Mouse (Mus musculus) mouse embryonic stem cell (cell line): Measurements from ENCODE around the gene Aebp2.
"Not testable (repeated sequence)": the region's sequence is repeated elsewhere in the genome, so short reads cannot be mapped to it uniquely, and the experiment has no call there.

Source experiments
- in situ Hi-C, 2 experiments: fragments of 300-500 bp; cut with MboI; formaldehyde crosslinking; loops; 1 replicate in 1 of 2; 3 replicates in 1 of 2; pipeline ENCODE4 v1.14.3; 2019 to 2020; ENCODE audit warnings: low sequenced_read_pairs in 2 of 2, low pct_unique_long_range_greater_than_20kb in 1 of 2, mixed read lengths in 1 of 2; ENCODE audit not compliant: unreplicated experiment in 1 of 2

Aebp2 gene

GRCm38 (mm10) chr6:140633616-140634015 lies 11.2 kb downstream of the Aebp2 start:
- in situ Hi-C loops, result no loop called here

GRCm38 (mm10) chr6:140636290-140636689 lies 13.8 kb downstream of the Aebp2 start:
- in situ Hi-C loops, result no loop called here

- in situ Hi-C loops, result no loop called here
Observed at GRCm38 (mm10) chr6:140642010-140642409, 19.5 kb downstream of the Aebp2 start.

- in situ Hi-C loops, result no loop called here
Observed at GRCm38 (mm10) chr6:140642655-140643054, 20.2 kb downstream of the Aebp2 start.

GRCm38 (mm10) chr6:140645931-140646330 lies 23.5 kb downstream of the Aebp2 start:
- in situ Hi-C loops, result no loop called here

- in situ Hi-C loops, result no loop called here
Observed at GRCm38 (mm10) chr6:140646892-140647291, 24.4 kb downstream of the Aebp2 start.

GRCm38 (mm10) chr6:140649812-140650211 lies 27.3 kb downstream of the Aebp2 start:
- in situ Hi-C loops, result no loop called here

- in situ Hi-C loops, result no loop called here
Observed at GRCm38 (mm10) chr6:140651923-140652322, 29.5 kb downstream of the Aebp2 start.

GRCm38 (mm10) chr6:140655451-140655850 lies 33.0 kb downstream of the Aebp2 start:
- in situ Hi-C loops, result no loop called here

- in situ Hi-C loops, result no loop called here
Observed at GRCm38 (mm10) chr6:140656991-140657390, 34.5 kb downstream of the Aebp2 start.

- in situ Hi-C loops, result no loop called here
Observed at GRCm38 (mm10) chr6:140657920-140658522, 35.6 kb downstream of the Aebp2 start.

GRCm38 (mm10) chr6:140661111-140661510 lies 38.6 kb downstream of the Aebp2 start:
- in situ Hi-C loops, result no loop called here

- in situ Hi-C loops, result no loop called here
Observed at GRCm38 (mm10) chr6:140661777-140662176, 39.3 kb downstream of the Aebp2 start.

- in situ Hi-C loops, result no loop called here
Observed at GRCm38 (mm10) chr6:140662290-140662689, 39.8 kb downstream of the Aebp2 start.

- in situ Hi-C loops, result not testable (repeated sequence)
Observed at GRCm38 (mm10) chr6:140662697-140663096, 40.2 kb downstream of the Aebp2 start.

- in situ Hi-C loops, result no loop called here
Observed at GRCm38 (mm10) chr6:140664611-140665010, 42.1 kb downstream of the Aebp2 start.

GRCm38 (mm10) chr6:140666486-140667240 lies 44.2 kb downstream of the Aebp2 start:
- in situ Hi-C loops, result no loop called here

GRCm38 (mm10) chr6:140667289-140667906 lies 44.9 kb downstream of the Aebp2 start:
- in situ Hi-C loops, result no loop called here

GRCm38 (mm10) chr6:140674414-140674813 lies 52.0 kb downstream of the Aebp2 start:
- in situ Hi-C loops, result no loop called here

GRCm38 (mm10) chr6:140676094-140676493 lies 53.6 kb downstream of the Aebp2 start:
- in situ Hi-C loops, result no loop called here
